ENCODE assay signal across 8 mouse cellular contexts in genomic region chr1:127484826-127485225, GRCm38 (mm10).
DNase-seq lines count a peak whose midpoint lies in the region; ATAC-seq lines count a peak whose summit lies in the region.

No protein-coding gene starts in this region.

- H3K4me1 ChIP-seq in heart, embryonic 11.5 days (ENCODE audit: control insufficient read depth, insufficient read depth, low read length), result no peaks in the 10 kb centered on the region

- H3K27ac ChIP-seq in heart, embryonic 11.5 days (ENCODE audit: low read depth, low read length), result no peak overlapping the region

- H3K9ac ChIP-seq in heart, embryonic 11.5 days (ENCODE audit: low read depth, low read length), result no peak overlapping the region

- H3K27me3 ChIP-seq in heart, embryonic 11.5 days (ENCODE audit: control insufficient read depth, insufficient read depth, low read length), result no peaks in the 10 kb centered on the region

- no peak overlapping the region for H3K4me2 ChIP-seq in heart, embryonic 11.5 days

- no peaks in the 10 kb centered on the region for H3K36me3 ChIP-seq in heart, embryonic 11.5 days (ENCODE audit: control insufficient read depth, insufficient read depth, low read length)

- H3K9me3 ChIP-seq in heart, embryonic 11.5 days (replicated peaks; ENCODE audit: control insufficient read depth, low read length), result no peaks in the 10 kb centered on the region

- ATAC-seq in heart, embryonic 11.5 days (replicated peaks; ENCODE audit: insufficient number of reproducible peaks, low FRiP score, low TSS enrichment), result no peak

- DNase-seq in heart, adult 18-20 months, result peak; percentile 26 to 66
- peak; percentile 64 for DNase-seq in 3T3-L1 (ENCODE audit: low read depth, low spot score)
- peak; percentile 57 for DNase-seq in adipocyte (ENCODE audit: low spot score)
- DNase-seq in cerebellum, postnatal 4 days (ENCODE audit: low spot score in 2 of 2), result peak; percentile 47 to 54
- DNase-seq in kidney, postnatal 14 days, result peak; percentile 48
- peak; percentile 41 for DNase-seq in lung, postnatal 25 days (ENCODE audit: low spot score)
- peak; percentile 86 for DNase-seq in testis, postnatal 10 days (ENCODE audit: low spot score)

- H3K4me3 ChIP-seq in heart, embryonic 11.5 days (ENCODE audit: low read depth, low read length), result no peak overlapping the region

- 43% methylated on average over 7 of the region's 7 CpGs for WGBS in heart, embryonic 11.5 days (ENCODE audit: insufficient replicate concordance)
